Mouse (Mus musculus) heart, adult 18-20 months (tissue): ENCODE measurements around the gene 0610012G03Rik. TPM values are rescaled to one million over a fixed set of nuclear protein-coding genes. Genes with fewer than 3 reads are reported as not detected.

Experiments used
- microRNA-seq, 2 experiments: library from miRNA; unstranded; fragments of <30 nt; microRNA quantifications; one replicate each; pipeline ENCODE4 v1.2.0; 2022
- total RNA-seq, 2 experiments: library from RNA; stranded (reverse); gene quantifications; 2 replicates each; pipeline ENCODE4 v1.2.3; 2021

The 0610012G03Rik gene
- total RNA-seq, 2 experiments from 2014 or later, result 74.8 to 79.2 TPM

Small RNAs within 50 kb of the gene (microRNA-seq; reads per million reads assigned to microRNA genes)
- 0 reads per million in 2 experiments for gene Gm26269

Other genes starting within 250 kb of the 0610012G03Rik start
- under 1 TPM in 1 of 2 experiments, not detected in 1; 0.08 TPM for gene Meltf, start 69.7 kb downstream of the 0610012G03Rik start, total RNA-seq
- 1 to 10 TPM; 2.2 to 3.5 TPM for gene Pigz, start 14.6 kb downstream of the 0610012G03Rik start, total RNA-seq
- 10 to 100 TPM; 24.8 to 26.4 TPM for gene Ncbp2, start within 50 bp of the 0610012G03Rik start, total RNA-seq
- gene Senp5, start 54.8 kb upstream of the 0610012G03Rik start, total RNA-seq, result 10 to 100 TPM; 12.1 to 13.0 TPM
- gene Pak2, start 130.8 kb upstream of the 0610012G03Rik start, total RNA-seq, result 10 to 100 TPM; 26.5 to 27.1 TPM
- 10 to 100 TPM; 16.7 to 16.9 TPM for gene Pigx, start 151.2 kb upstream of the 0610012G03Rik start, total RNA-seq
- 10 to 100 TPM; 10.1 to 10.4 TPM for gene Cep19, start 151.3 kb upstream of the 0610012G03Rik start, total RNA-seq
- 1 to 10 TPM; 3.6 to 4.9 TPM for gene Nrros, start 217.1 kb upstream of the 0610012G03Rik start, total RNA-seq
- not detected for gene Bex6, start 231.3 kb upstream of the 0610012G03Rik start, total RNA-seq